Mouse (Mus musculus) liver, postnatal 0 days (tissue): ENCODE measurements around the gene E4f1. TPM values are rescaled to one million over a fixed set of nuclear protein-coding genes. Genes with fewer than 3 reads are reported as not detected.

ENCODE experiments used
- ATAC-seq: fragments of 200-750 bp; cut with Nextera tagmentation; 2 replicates; pipeline ENCODE4 v1.8.0; 2017; ENCODE audit warnings: mild to moderate bottlenecking, moderate library complexity
- DNase-seq: peaks from one replicate; pipeline ENCODE4 v3.0.0-alpha.2; 2016
- H3K27ac ChIP-seq: fragments of 300-500 bp; sonication (generic); 2 replicates; pipeline ENCODE4 v1.5.1; 2014; ENCODE audit warnings: antibody characterized with exemption, moderate library complexity, mild to moderate bottlenecking, low read depth
- H3K27me3 ChIP-seq: fragments of 300-500 bp; sonication (generic); 2 replicates; pipeline ENCODE4 v1.6.1; 2014; ENCODE audit warnings: low read length, control low read depth, mixed read lengths; ENCODE audit not compliant: insufficient read depth
- H3K36me3 ChIP-seq: fragments of 300-500 bp; sonication (generic); replicated peaks from 2 replicates; pipeline ENCODE4 v1.6.1; 2014; ENCODE audit warnings: mild to moderate bottlenecking, control low read depth, low read length, moderate library complexity, mixed read lengths; ENCODE audit not compliant: insufficient read depth
- H3K4me1 ChIP-seq: fragments of 300-500 bp; sonication (generic); 2 replicates; pipeline ENCODE4 v1.6.1; 2014; ENCODE audit warnings: antibody characterized with exemption, mild to moderate bottlenecking, control low read depth; ENCODE audit not compliant: insufficient read depth
- H3K4me2 ChIP-seq: fragments of 300-500 bp; sonication (generic); 2 replicates; pipeline ENCODE4 v1.6.1; 2014; ENCODE audit warnings: low read depth, mild to moderate bottlenecking, low read length, moderate library complexity, mixed read lengths
- H3K4me3 ChIP-seq: fragments of 300-500 bp; sonication (generic); 2 replicates; pipeline ENCODE4 v1.5.1; 2014; ENCODE audit warnings: low read depth, low read length
- H3K9ac ChIP-seq: fragments of 300-500 bp; sonication (generic); replicated peaks from 2 replicates; pipeline ENCODE4 v1.6.1; 2014; ENCODE audit warnings: mild to moderate bottlenecking, moderate library complexity
- H3K9me3 ChIP-seq: fragments of 300-500 bp; sonication (generic); 2 replicates; pipeline ENCODE4 v1.6.1; 2016; ENCODE audit warnings: mild to moderate bottlenecking, control low read depth, low read length, mixed read lengths
- CTCF ChIP-seq: sonication (generic); IDR thresholded peaks from 2 replicates; pipeline ENCODE4 v1.5.1; 2016; ENCODE audit warnings: antibody characterized with exemption, low read depth
- EP300 ChIP-seq: IDR thresholded peaks from 2 replicates; pipeline ENCODE4 v1.6.1; 2016; ENCODE audit warnings: antibody characterized with exemption, low read depth, mild to moderate bottlenecking
- WGBS: fragments of 180-500 bp; shearing (Covaris S2); extraction: QIAGEN DNeasy Blood & Tissue Kit; methylation state at CpG from one replicate; pipeline ENCODE4 v1.1.7; 2014; ENCODE audit not compliant: insufficient replicate concordance; 5-methylcytosine and 5-hydroxymethylcytosine counted together
- polyA plus RNA-seq: library from polyadenylated mRNA; unstranded; fragments of >200 nt; fragmentation: Nextera tagmentation; extraction: Ambion mirVana; gene quantifications from 2 replicates; pipeline ENCODE4 v1.2.1, GENCODE M21; 2015

Gene E4f1
- polyA plus RNA-seq, 1 experiment from 2014 or later, result 6.4 TPM

DNA sequence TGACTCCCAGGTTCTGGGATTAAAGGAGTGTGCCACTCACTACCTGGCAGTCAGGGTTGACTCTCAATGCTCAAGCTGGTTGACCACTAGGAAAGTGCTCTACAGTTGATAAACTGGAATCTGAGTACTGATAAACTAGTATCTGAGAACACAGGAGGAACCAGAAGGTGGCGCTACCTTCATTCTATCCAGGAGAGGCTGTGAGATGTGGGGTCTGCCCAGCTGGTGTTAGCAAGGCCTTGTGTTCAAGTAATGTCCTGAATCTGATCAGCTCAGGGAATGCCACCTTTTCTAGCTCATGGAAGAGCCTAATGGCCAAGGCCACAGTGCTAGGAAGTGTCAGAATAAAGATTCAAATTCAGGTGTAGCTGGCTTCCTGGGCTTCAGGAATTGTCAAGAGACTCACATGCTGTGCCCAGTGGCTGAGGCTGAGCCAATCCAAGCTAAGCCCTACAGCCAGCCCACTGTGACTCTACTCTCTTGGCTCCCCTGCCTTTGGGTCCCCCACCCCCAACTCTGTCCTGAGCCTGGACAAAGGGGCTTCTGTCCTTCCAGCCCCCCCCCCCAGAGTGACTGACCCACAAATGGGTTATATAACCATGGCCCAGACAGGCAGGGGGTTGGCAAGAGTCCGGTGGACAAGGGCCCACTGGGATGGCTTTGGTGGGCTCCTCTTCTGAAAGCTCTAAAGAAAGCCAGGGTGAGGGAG, 24.7 kb upstream of the E4f1 start:
- Histone ChIP-seq H3K4me1 (no peaks in the 10 kb centered on the region), H3K27ac (no peak overlapping the region), H3K27me3 (peaks cover 10% of the 10 kb centered on the region), H3K4me2 (no peak overlapping the region), H3K4me3 (no peak overlapping the region), H3K36me3 (no peaks in the 10 kb centered on the region), H3K9ac (no peak overlapping the region), H3K9me3 (no peaks in the 10 kb centered on the region)
- ATAC-seq (no peak), DNase-seq (peak; percentile 63)
- TF ChIP-seq EP300, result no peak
- TF ChIP-seq CTCF, result peak; percentile 77
- WGBS, result 43% methylated on average over 2 of the region's 2 CpGs

DNA sequence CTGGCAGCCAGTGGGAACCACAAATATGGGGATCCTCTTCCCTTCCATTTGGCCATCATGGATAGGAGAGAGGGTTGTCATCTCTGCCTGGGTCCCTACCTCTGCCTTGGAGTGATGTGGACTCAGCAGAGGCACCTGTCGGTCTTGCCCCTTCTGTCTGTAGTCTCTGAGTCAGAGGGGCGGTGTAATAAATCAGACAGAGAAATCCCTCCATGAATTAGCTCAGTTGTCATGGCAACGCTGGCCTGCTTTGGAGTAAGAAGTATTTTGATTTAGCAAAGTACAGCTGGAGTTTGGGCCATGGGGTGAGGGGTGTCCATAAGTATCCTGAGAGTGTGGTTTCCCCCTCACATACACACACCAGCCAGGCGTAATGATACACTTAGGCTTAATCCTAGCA, 20.3 kb upstream of the E4f1 start:
- no peak for TF ChIP-seq EP300
- no peak for TF ChIP-seq CTCF
- Histone ChIP-seq H3K4me2 (no peak overlapping the region), H3K36me3 (no peaks in the 10 kb centered on the region), H3K27ac (no peak overlapping the region), H3K9me3 (no peaks in the 10 kb centered on the region), H3K27me3 (peaks cover 38% of the 10 kb centered on the region), H3K4me1 (peaks cover 10% of the 10 kb centered on the region), H3K4me3 (no peak overlapping the region), H3K9ac (no peak overlapping the region)
- ATAC-seq, result no peak
- no peak for DNase-seq
- 85% methylated on average over 4 of the region's 4 CpGs for WGBS

GRCm38 (mm10) chr17:24489265-24490030, 19.3 kb upstream of the E4f1 start:
- peak overlapping the region; percentile 81 for H3K4me2 ChIP-seq
- no peaks in the 10 kb centered on the region for H3K9me3 ChIP-seq
- TF ChIP-seq EP300 (no peak), CTCF (no peak)
- peaks cover 10% of the 10 kb centered on the region for H3K4me1 ChIP-seq
- DNase-seq (no peak), ATAC-seq (no peak)
- no peak overlapping the region for H3K27ac ChIP-seq
- H3K4me3 ChIP-seq, result peak overlapping the region; percentile 57
- WGBS, result 29% methylated on average over 15 of the region's 19 CpGs
- no peak overlapping the region for H3K9ac ChIP-seq
- H3K27me3 ChIP-seq, result peaks cover 38% of the 10 kb centered on the region
- H3K36me3 ChIP-seq, result no peaks in the 10 kb centered on the region

GRCm38 (mm10) chr17:24488662-24489264, 18.6 kb upstream of the E4f1 start:
- Histone ChIP-seq H3K27me3 (peaks cover 38% of the 10 kb centered on the region), H3K9me3 (no peaks in the 10 kb centered on the region), H3K4me3 (peak overlapping the region; percentile 57), H3K4me2 (peak overlapping the region; percentile 81), H3K36me3 (no peaks in the 10 kb centered on the region), H3K27ac (no peak overlapping the region), H3K4me1 (peaks cover 10% of the 10 kb centered on the region), H3K9ac (peak overlapping the region; percentile 1; the same call in 1 of the 2 replicates)
- 2% methylated on average over 61 of the region's 81 CpGs for WGBS
- DNase-seq, result no peak
- TF ChIP-seq EP300 (no peak), CTCF (no peak)
- peak; percentile 56 for ATAC-seq

GRCm38 (mm10) chr17:24488186-24488661, 18.1 kb upstream of the E4f1 start, which contains the start of gene Caskin1:
Gene Caskin1, plus strand, starts transcription at chr17:24488601.
- 2% methylated on average over 39 of the region's 45 CpGs for WGBS
- no peak for TF ChIP-seq EP300
- TF ChIP-seq CTCF, result no peak
- H3K27ac ChIP-seq, result no peak within 1 kb of the TSS
- peaks cover 10% of the 10 kb centered on the region for H3K4me1 ChIP-seq
- H3K9me3 ChIP-seq, result no peaks in the 10 kb centered on the region
- H3K9ac ChIP-seq, result peak within 1 kb of the TSS; percentile 1; the same call in 1 of the 2 replicates
- peak within 1 kb of the TSS; percentile 57 for H3K4me3 ChIP-seq
- H3K27me3 ChIP-seq, result peaks cover 38% of the 10 kb centered on the region
- ATAC-seq (peak; percentile 27; the same call in 1 of the 2 replicates), DNase-seq (no peak)
- H3K36me3 ChIP-seq, result no peaks in the 10 kb centered on the region
- peak within 1 kb of the TSS; percentile 81 for H3K4me2 ChIP-seq
